Mouse (Mus musculus): Measurements from ENCODE around the gene Mrm2. TPM values are rescaled to one million over a fixed set of nuclear protein-coding genes. Genes with fewer than 3 reads are reported as not detected.
"Not testable (repeated sequence)": the region's sequence is repeated elsewhere in the genome, so short reads cannot be mapped to it uniquely, and the experiment has no call there.

Gene Mrm2
- 15.4 and 18.8 TPM in 2 replicates for polyA plus RNA-seq (2016; fragmentation: Nextera tagmentation; extraction: Ambion mirVana)

DNA sequence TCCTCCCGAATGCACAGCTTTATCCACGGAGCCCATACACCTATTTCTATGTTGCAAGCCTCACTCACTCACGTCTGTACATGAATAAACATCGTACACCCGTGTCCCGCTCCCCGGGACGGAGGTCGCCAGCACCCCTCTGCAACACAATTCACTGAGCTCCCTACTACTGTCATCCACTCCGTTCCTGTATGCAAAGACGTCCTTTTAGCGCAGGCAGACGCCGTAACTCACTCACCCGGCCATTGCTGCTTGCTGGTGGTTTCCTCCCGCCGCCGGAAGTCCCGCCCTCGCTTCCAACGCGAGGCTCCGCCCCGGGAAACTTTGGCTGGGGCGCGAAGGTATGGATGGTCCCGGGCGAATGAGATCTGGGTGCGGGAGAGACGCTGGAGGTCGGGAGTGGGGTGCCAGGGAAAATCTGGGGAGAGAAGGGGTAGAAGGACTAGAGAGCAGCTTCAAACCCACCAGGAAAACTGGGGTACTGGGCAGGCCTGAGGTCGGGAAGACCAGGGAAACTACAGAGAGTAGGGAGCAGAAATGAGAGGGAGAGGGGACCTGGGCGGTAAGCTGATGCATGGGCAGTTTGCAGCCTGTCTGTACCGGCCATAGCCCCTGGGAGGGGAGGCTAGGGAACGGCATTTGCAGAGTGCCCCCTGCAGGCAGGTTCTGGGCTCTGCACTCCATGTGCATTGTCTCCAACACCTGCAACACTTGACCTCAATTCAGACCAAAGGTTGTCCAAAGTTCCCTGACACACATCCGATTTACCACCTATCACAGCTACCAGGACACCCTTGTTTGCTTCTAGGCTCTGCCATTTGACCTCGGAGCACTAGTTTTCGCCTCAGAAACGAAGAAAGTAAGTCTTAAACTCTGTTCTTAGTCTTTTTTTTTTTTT lies at the start of gene Mrm2:
Mrm2 (minus strand) TSS at position 284 of the 898 bp plus-strand sequence.
- Histone ChIP-seq H3K27me3 (ENCODE audit: insufficient read depth, poor library complexity, severe bottlenecking) (no peaks in the 10 kb centered on the region), H3K27ac (peak within 1 kb of the TSS; percentile 90), H3K4me1 (peaks cover 14% of the 10 kb centered on the region), H3K36me3 (peaks cover 41% of the 10 kb centered on the region), H3K9me3 (no peaks in the 10 kb centered on the region), H3K4me3 (peak within 1 kb of the TSS; percentile 80)
- 1% methylated on average over 39 of the region's 39 CpGs for WGBS
- DNase-seq (ENCODE audit: low spot score), result peak; percentile 94

DNA sequence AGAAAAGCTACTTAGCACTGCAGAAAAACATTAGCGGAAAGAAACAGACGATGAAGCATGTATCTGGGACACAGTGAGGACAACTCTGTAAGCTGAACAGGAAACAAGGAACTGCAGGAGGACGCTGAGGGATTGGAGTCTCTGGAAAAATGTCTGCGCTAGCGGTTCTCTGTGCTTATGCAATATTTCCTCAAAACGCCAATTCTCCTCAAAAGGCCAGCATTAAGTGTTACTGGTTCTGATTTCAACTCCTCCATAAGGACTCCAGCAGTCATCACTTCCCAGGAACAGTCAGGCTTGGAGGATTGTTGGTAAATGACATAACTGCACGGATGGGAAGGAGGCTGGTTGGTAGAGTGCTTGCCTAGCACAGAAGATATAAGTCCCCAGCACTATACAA lies 49.5 kb upstream of the Mrm2 start:
- Histone ChIP-seq H3K4me1 (peaks cover 28% of the 10 kb centered on the region), H3K4me3 (no peak overlapping the region), H3K9me3 (no peaks in the 10 kb centered on the region), H3K36me3 (0 out of 2 replicates have a peak, but pooled peaks cover 2% of the 10 kb centered on the region), H3K27me3 (ENCODE audit: insufficient read depth, poor library complexity, severe bottlenecking) (no peaks in the 10 kb centered on the region), H3K27ac (no peak overlapping the region)
- no peak for DNase-seq (ENCODE audit: low spot score)
- WGBS, result 86% methylated on average over 7 of the region's 7 CpGs

GRCm38 (mm10) chr5:140379299-140379698 lies 47.6 kb upstream of the Mrm2 start:
- Histone ChIP-seq H3K9me3 (no peaks in the 10 kb centered on the region), H3K4me1 (peaks cover 31% of the 10 kb centered on the region), H3K27ac (peak overlapping the region; percentile 25; the same call in 1 of the 2 replicates), H3K36me3 (0 out of 2 replicates have a peak, but pooled peaks cover 2% of the 10 kb centered on the region), H3K4me3 (no peak overlapping the region), H3K27me3 (ENCODE audit: insufficient read depth, poor library complexity, severe bottlenecking) (no peaks in the 10 kb centered on the region)
- no peak for DNase-seq (ENCODE audit: low spot score)
- WGBS, result 67% methylated on average over 6 of the region's 6 CpGs

DNA sequence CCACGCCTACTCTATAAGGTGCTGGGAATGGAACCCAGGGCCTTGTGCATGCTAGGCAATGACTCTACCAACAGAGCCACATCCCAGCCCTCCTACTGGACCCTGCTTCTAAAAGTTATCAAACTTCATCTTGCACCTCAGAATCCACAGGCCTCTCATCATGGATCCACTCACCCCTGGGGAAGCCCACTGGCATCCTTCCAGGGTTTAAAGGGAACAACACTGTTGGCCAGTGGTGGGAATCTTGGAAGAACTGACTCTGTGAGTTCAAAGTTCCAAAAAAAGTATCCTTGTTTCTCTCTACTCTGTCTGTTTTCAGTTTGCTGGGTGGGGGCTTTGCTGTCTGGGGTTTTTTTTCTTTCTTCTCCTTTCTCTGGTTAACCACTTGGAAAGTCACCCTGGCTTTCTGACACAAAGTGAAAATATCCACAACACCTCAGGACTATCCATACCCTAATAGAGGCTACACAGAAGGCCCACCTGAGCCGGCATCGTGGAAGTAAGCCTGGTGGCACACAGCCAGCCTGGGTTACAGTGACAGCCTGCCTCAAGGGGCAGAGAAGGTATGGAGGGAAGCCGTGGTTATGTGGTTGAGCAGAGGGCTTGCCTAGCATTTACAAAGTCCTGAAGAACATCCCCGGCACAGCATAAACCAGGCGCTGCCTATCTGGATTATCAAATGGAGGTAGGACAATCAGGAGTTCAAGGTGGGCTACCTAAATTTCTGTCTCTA lies 46.6 kb upstream of the Mrm2 start:
- H3K27me3 ChIP-seq (ENCODE audit: insufficient read depth, poor library complexity, severe bottlenecking), result no peaks in the 10 kb centered on the region
- no peak overlapping the region for H3K4me3 ChIP-seq
- H3K4me1 ChIP-seq, result peaks cover 30% of the 10 kb centered on the region
- H3K27ac ChIP-seq, result no peak overlapping the region
- WGBS, result 88% methylated on average over 6 of the region's 6 CpGs
- H3K9me3 ChIP-seq, result no peaks in the 10 kb centered on the region
- no peak for DNase-seq (ENCODE audit: low spot score)
- H3K36me3 ChIP-seq, result 0 out of 2 replicates have a peak, but pooled peaks cover 2% of the 10 kb centered on the region

DNA sequence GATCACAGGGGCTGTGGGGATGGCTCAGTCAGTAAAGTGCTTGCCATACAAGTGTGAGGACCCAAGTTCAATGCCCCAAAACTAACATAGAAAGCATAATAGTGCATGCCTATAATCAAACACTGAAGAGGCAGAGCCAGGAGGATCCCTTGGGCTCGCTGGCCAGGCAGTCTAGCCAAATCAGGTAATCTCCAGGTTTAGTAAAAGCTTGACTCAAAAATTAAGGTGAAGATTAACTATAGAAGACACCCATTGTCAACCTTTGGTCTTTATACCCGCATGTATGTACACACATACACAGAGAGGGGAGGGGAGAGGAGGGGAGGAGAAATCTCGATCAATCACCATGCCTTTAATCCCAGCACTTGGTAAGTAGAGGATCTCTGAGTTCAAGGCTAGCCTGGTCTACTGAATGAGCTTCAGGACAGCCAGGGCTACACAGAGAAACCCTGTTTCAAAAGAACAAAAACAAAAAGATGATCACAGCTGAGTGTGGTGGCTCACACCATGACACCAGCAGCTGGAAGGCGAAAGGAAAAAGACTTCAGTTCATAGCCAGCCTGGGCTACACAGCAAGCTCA lies 43.6 kb upstream of the Mrm2 start:
- no peaks in the 10 kb centered on the region for H3K9me3 ChIP-seq
- H3K36me3 ChIP-seq, result 0 out of 2 replicates have a peak, but pooled peaks cover 2% of the 10 kb centered on the region
- H3K27me3 ChIP-seq (ENCODE audit: insufficient read depth, poor library complexity, severe bottlenecking), result no peaks in the 10 kb centered on the region
- WGBS, result 88% methylated on average over 4 of the region's 4 CpGs
- DNase-seq (ENCODE audit: low spot score), result no peak
- no peak overlapping the region for H3K27ac ChIP-seq
- peaks cover 34% of the 10 kb centered on the region for H3K4me1 ChIP-seq
- H3K4me3 ChIP-seq, result no peak overlapping the region

- Histone ChIP-seq H3K27ac (no peak overlapping the region), H3K36me3 (no peaks in the 10 kb centered on the region; the same call in 1 of the 2 replicates), H3K9me3 (no peaks in the 10 kb centered on the region), H3K4me1 (peaks cover 39% of the 10 kb centered on the region), H3K4me3 (no peak overlapping the region), H3K27me3 (ENCODE audit: insufficient read depth, poor library complexity, severe bottlenecking) (no peaks in the 10 kb centered on the region)
- no peak for DNase-seq (ENCODE audit: low spot score)
- 41% methylated on average over 3 of the region's 3 CpGs for WGBS
Measured at GRCm38 (mm10) chr5:140374226-140374625, 42.5 kb upstream of the Mrm2 start.

- H3K27ac ChIP-seq, result no peak overlapping the region
- no peaks in the 10 kb centered on the region for H3K27me3 ChIP-seq (ENCODE audit: insufficient read depth, poor library complexity, severe bottlenecking)
- DNase-seq (ENCODE audit: low spot score), result no peak
- peaks cover 39% of the 10 kb centered on the region for H3K4me1 ChIP-seq
- H3K4me3 ChIP-seq, result no peak overlapping the region
- WGBS, result 69% methylated on average over 2 of the region's 2 CpGs
- no peaks in the 10 kb centered on the region for H3K9me3 ChIP-seq
- H3K36me3 ChIP-seq, result no peaks in the 10 kb centered on the region; the same call in 1 of the 2 replicates
Measured at GRCm38 (mm10) chr5:140373711-140374110, 42.0 kb upstream of the Mrm2 start.

GRCm38 (mm10) chr5:140371671-140372070 lies 40.0 kb upstream of the Mrm2 start:
- H3K9me3 ChIP-seq, result no peaks in the 10 kb centered on the region
- DNase-seq (ENCODE audit: low spot score), result no peak
- H3K4me3 ChIP-seq, result no peak overlapping the region
- no peak overlapping the region; the same call in 1 of the 2 replicates for H3K27ac ChIP-seq
- no peaks in the 10 kb centered on the region; the same call in 1 of the 2 replicates for H3K36me3 ChIP-seq
- H3K27me3 ChIP-seq (ENCODE audit: insufficient read depth, poor library complexity, severe bottlenecking), result no peaks in the 10 kb centered on the region
- WGBS, result 87% methylated on average over 3 of the region's 3 CpGs
- H3K4me1 ChIP-seq, result peaks cover 39% of the 10 kb centered on the region

DNA sequence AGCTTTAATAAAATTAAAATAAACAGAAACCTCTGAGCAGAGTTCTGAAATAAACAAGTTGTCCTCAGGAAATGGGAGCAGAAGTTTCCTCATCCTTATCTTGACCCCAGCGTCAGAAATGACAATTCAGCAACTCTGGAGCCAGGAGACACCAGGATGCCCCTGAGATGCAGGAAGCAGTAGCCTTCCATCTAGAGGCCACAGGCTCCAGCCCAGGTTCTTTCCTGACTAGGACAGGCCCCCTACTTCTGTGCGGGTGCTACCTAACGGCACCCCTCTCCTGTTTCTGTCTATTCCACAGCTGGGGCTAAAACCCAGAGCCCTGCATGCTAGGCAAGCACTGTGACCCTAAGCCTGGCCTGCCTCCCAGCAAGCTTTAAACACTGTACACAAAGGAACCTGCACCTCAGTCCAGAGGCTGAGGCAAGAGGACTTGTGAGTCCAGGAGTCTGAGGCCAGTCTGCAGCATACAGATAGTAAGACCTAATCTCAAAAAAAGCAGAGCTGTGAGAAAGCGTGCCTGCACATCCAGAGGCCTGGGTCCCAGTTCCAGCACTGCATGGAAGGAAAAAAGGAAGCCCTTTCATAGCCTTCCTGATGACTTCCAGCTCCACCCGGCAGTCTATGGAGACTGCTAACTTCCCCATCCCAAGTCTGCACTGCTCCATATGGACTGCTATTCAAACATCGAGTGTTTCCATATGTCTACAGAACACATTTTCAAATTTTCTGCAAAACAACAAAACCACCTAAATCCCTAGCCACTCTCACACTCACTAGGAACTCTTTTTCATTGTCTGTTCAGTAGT lies 39.0 kb upstream of the Mrm2 start:
- no peak overlapping the region for H3K4me3 ChIP-seq
- no peaks in the 10 kb centered on the region for H3K9me3 ChIP-seq
- WGBS, result 50% methylated on average over 6 of the region's 6 CpGs
- H3K27ac ChIP-seq, result peak overlapping the region; percentile 45; the same call in 1 of the 2 replicates
- peaks cover 39% of the 10 kb centered on the region for H3K4me1 ChIP-seq
- peaks cover 4% of the 10 kb centered on the region for H3K36me3 ChIP-seq
- no peaks in the 10 kb centered on the region for H3K27me3 ChIP-seq (ENCODE audit: insufficient read depth, poor library complexity, severe bottlenecking)
- no peak for DNase-seq (ENCODE audit: low spot score)

GRCm38 (mm10) chr5:140369466-140369865 lies 37.8 kb upstream of the Mrm2 start:
- H3K27me3 ChIP-seq (ENCODE audit: insufficient read depth, poor library complexity, severe bottlenecking), result no peaks in the 10 kb centered on the region
- peak overlapping the region; percentile 24; the same call in 1 of the 2 replicates for H3K27ac ChIP-seq
- no peak for DNase-seq (ENCODE audit: low spot score)
- peaks cover 35% of the 10 kb centered on the region for H3K4me1 ChIP-seq
- peaks cover 9% of the 10 kb centered on the region for H3K36me3 ChIP-seq
- H3K9me3 ChIP-seq, result no peaks in the 10 kb centered on the region
- 62% methylated on average over 2 of the region's 2 CpGs for WGBS
- no peak overlapping the region for H3K4me3 ChIP-seq

GRCm38 (mm10) chr5:140368926-140369325 lies 37.2 kb upstream of the Mrm2 start:
- WGBS, result 87% methylated on average over 4 of the region's 4 CpGs
- no peak overlapping the region for H3K27ac ChIP-seq
- no peaks in the 10 kb centered on the region for H3K27me3 ChIP-seq (ENCODE audit: insufficient read depth, poor library complexity, severe bottlenecking)
- H3K36me3 ChIP-seq, result peaks cover 10% of the 10 kb centered on the region
- no peaks in the 10 kb centered on the region for H3K9me3 ChIP-seq
- H3K4me1 ChIP-seq, result peaks cover 29% of the 10 kb centered on the region
- DNase-seq (ENCODE audit: low spot score), result no peak
- H3K4me3 ChIP-seq, result no peak overlapping the region

DNA sequence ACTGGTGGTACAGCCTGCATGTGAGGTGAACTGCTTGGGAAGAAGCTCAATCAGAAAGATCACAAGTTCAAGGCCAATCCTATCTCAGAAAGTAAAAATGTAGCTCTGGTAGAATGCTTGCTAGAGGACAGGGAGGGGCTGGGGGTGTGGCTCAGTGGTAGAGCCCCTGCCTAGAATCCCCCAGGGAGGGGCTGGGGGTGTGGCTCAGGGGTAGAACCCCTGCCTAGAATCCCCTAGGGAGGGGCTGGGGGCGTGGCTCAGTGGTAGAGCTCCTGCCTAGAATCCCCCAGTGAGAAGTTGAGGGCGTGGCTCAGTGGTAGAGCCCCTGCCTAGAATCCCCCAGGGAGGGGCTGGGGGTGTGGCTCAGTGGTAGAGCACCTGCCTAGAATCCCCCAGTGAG lies 36.4 kb upstream of the Mrm2 start:
- H3K27me3 ChIP-seq (ENCODE audit: insufficient read depth, poor library complexity, severe bottlenecking); H3K9me3 ChIP-seq; H3K4me3 ChIP-seq; DNase-seq (ENCODE audit: low spot score); H3K27ac ChIP-seq: not testable (repeated sequence)
- peaks cover 24% of the 10 kb centered on the region for H3K4me1 ChIP-seq
- peaks cover 18% of the 10 kb centered on the region for H3K36me3 ChIP-seq
- WGBS, result 80% methylated on average over 2 of the region's 2 CpGs

Measured in heart, embryonic 10.5 days (tissue).